Mouse (Mus musculus): ENCODE measurements around the gene Tktl2. TPM values are rescaled to one million over a fixed set of nuclear protein-coding genes. Genes with fewer than 3 reads are reported as not detected.

The Tktl2 gene
- 0.05 TPM in 1 of 2 replicates, not detected in the other for polyA plus RNA-seq (2015; fragmentation: Nextera tagmentation; extraction: Ambion mirVana)

DNA sequence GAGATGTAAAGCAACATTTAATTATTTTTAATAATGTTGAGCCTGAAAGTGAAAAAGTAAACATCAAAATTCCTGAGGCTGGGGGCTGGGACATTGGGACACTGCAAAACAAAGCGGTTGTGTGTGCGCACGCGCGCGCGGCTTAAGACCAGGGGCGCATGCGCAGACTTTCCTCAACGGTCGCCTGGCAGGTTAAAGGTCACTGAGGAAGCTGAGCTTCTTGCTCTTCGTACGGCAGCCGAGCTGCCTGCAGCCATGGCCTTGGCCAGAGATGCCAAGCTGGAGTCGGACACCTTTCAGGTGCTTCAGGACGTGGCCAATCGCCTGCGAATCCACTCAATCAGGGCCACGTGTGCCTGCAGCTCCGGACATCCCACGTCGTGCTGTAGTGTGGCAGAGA, at the start of gene Tktl2:
TSS of gene Tktl2 (plus strand) at position 220 of the 400 bp plus-strand sequence.
- Histone ChIP-seq H3K36me3 (replicated peaks) (no peaks in the 10 kb centered on the region), H3K4me1 (no peaks in the 10 kb centered on the region), H3K27me3 (replicated peaks) (no peaks in the 10 kb centered on the region), H3K9ac (no peak within 1 kb of the TSS), H3K4me2 (no peak within 1 kb of the TSS), H3K4me3 (no peak within 1 kb of the TSS), H3K9me3 (no peaks in the 10 kb centered on the region), H3K27ac (no peak within 1 kb of the TSS)
- no peak for ATAC-seq (replicated peaks)
- WGBS, result 97% methylated on average over 22 of the region's 22 CpGs

DNA sequence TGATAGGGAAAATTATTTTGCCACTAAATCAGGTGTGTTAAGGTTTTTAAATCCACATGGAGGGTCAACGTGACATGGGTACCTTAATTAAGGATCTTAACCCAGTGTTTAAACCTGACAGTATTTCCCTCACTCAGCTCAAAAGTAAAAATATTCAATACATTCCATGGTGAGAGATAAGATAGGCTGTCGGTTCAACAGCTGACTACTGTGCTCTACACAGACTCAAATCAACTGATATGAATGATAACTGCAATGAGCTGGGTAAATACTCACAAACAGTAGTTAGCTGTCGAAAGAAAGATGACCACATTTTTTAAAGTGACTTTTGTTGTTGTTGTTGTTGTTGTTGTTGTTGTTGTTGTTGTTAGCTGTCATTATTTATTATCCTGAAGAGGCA, 41.7 kb upstream of the Tktl2 start:
- no peaks in the 10 kb centered on the region for H3K36me3 ChIP-seq (replicated peaks)
- no peak for ATAC-seq (replicated peaks)
- H3K9me3 ChIP-seq, result no peaks in the 10 kb centered on the region
- no peaks in the 10 kb centered on the region for H3K4me1 ChIP-seq
- H3K4me2 ChIP-seq, result no peak overlapping the region
- no peak overlapping the region for H3K27ac ChIP-seq
- 89% methylated on average over 3 of the region's 3 CpGs for WGBS
- H3K4me3 ChIP-seq, result no peak overlapping the region
- H3K9ac ChIP-seq, result no peak overlapping the region
- H3K27me3 ChIP-seq (replicated peaks), result no peaks in the 10 kb centered on the region

DNA sequence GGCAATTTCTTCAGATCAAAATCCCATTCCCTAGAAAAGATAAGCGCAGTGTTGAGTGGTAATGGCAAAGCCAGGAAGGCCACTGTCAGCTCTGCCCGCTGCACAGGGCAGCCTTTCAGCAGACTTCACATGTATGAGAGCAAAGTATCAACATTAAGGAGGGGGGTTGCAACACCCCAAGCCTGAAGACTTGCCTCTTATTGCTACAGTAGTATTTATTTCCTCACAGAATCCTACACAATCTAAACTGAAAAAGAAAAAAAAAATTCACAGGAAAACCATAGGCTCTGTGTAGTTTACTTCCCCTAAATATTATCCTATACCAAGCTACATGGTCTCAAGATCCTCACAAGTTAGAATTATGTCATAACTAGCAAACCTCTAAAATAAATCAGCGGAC, 34.7 kb upstream of the Tktl2 start:
- H3K36me3 ChIP-seq (replicated peaks), result peaks cover 46% of the 10 kb centered on the region
- H3K9ac ChIP-seq, result no peak overlapping the region
- no peak overlapping the region for H3K4me3 ChIP-seq
- H3K4me2 ChIP-seq, result no peak overlapping the region
- H3K9me3 ChIP-seq, result no peaks in the 10 kb centered on the region
- no peak for ATAC-seq (replicated peaks)
- 97% methylated on average over 3 of the region's 3 CpGs for WGBS
- H3K27ac ChIP-seq, result no peak overlapping the region
- H3K4me1 ChIP-seq, result no peaks in the 10 kb centered on the region
- H3K27me3 ChIP-seq (replicated peaks), result no peaks in the 10 kb centered on the region

DNA sequence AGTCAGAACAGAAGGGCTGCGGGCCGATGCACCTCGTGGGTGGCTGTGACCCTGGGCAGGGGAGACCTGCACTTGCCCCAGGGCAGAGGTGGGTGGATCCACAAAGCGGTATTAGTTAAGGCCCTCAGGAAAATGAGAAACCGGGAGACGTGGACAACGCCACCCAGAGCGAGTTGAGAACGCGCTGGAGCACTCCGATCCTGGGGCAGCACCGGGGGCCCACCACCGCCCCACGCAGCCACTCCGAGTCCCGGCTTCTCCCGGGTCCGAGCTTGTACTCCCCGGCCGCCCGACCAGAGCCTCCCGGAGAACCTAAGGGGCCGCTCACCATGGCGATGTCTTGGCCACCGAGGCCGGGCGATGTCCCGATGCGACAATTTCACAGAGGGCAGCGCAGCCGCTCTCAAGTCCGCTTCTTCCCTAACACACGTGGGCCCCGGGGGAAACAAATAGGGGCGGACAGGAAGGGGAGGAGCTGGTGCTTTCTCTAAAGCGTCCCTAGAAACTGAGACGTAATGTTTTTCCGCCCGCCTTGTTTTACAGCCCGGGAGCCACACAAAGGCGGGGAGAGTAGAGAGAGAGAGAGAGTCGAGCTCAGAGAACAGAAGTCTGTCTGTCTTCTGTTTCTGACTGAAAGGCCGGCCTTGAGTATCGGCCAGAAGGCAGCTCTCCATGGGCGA, 25.3 kb upstream of the Tktl2 start, which contains the start of gene Tma16:
TSS of gene Tma16 (minus strand) at position 447 of the 680 bp plus-strand sequence.
- Histone ChIP-seq H3K9me3 (no peaks in the 10 kb centered on the region), H3K4me3 (peak within 1 kb of the TSS; percentile 88), H3K9ac (peak within 1 kb of the TSS; percentile 70), H3K27me3 (replicated peaks) (no peaks in the 10 kb centered on the region), H3K4me2 (peak within 1 kb of the TSS; percentile 78), H3K4me1 (peaks cover 11% of the 10 kb centered on the region), H3K27ac (peak within 1 kb of the TSS; percentile 80), H3K36me3 (replicated peaks) (peaks cover 11% of the 10 kb centered on the region; the same call in 1 of the 2 replicates)
- under 1% methylated on average over 45 of the region's 45 CpGs for WGBS
- ATAC-seq (replicated peaks), result peak; percentile 98

DNA sequence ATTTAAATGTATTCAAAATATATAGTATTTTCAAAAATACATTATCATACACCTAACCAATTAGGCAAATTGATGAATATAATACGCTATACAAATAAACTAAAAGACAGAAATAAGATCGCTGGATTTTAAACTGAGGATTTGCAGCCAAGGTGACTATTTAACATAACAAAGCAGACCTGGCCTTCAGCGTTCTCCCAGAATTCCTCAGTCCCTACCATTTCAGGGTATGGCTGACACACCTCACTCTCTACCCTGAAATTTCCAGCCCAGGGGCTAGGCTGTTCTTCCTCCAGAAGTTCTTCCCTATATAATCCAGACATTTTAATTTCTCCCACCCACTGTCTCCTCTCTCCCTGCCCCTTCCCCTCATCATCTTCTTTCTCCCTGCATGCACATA, 23.0 kb upstream of the Tktl2 start:
- Histone ChIP-seq H3K4me2 (no peak overlapping the region), H3K27me3 (replicated peaks) (no peaks in the 10 kb centered on the region), H3K4me3 (no peak overlapping the region), H3K9me3 (no peaks in the 10 kb centered on the region), H3K36me3 (replicated peaks) (no peaks in the 10 kb centered on the region), H3K9ac (no peak overlapping the region), H3K4me1 (peaks cover 11% of the 10 kb centered on the region), H3K27ac (no peak overlapping the region)
- no peak for ATAC-seq (replicated peaks)
- 47% methylated on average over 3 of the region's 3 CpGs for WGBS

DNA sequence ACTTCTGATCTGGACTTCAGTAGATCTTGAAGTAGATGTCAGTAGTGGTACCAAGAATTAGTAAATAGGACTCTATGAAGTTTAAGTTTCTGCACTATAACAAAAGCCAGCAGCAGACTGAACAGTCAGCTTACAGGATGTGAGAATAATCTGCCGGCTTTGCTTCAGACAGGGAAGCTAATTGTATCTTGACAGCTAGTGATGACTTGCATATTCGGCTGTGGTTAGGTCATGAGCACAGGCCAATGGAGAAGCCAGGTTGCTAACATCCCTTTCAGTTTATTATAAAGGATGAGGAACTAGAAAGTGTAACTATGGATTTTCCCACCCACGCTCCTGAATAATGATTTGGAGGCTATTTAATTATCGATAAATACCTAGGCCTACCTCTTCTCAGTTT, 20.9 kb upstream of the Tktl2 start:
- peaks cover under 1% of the 10 kb centered on the region for H3K4me1 ChIP-seq
- H3K9me3 ChIP-seq, result no peaks in the 10 kb centered on the region
- ATAC-seq (replicated peaks), result no peak
- no peak overlapping the region for H3K4me2 ChIP-seq
- no peak overlapping the region for H3K27ac ChIP-seq
- H3K27me3 ChIP-seq (replicated peaks), result no peaks in the 10 kb centered on the region
- WGBS, result 91% methylated on average over 4 of the region's 4 CpGs
- no peak overlapping the region for H3K4me3 ChIP-seq
- H3K9ac ChIP-seq, result no peak overlapping the region
- no peaks in the 10 kb centered on the region for H3K36me3 ChIP-seq (replicated peaks)

DNA sequence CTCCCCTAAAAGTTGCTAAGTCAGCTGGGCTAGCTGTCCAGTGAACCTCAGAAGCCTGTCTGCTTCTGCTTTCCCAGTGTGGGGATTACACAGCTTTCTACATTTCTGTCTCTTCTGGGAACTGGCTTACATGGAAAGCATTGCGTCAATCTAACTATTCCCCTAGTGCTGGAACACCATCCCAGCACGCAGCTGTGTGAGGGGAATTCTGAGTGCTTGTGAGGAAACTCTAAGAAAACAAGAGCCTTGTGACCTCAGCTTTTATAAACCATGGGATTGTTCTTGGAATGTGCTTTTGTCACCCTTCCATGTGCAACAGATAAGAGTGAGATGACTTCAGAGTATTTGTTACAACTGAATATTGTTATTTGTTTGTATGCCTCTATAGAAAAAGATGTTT, 17.1 kb upstream of the Tktl2 start:
- Histone ChIP-seq H3K9me3 (no peaks in the 10 kb centered on the region), H3K4me1 (no peaks in the 10 kb centered on the region), H3K36me3 (replicated peaks) (no peaks in the 10 kb centered on the region), H3K27me3 (replicated peaks) (0 out of 2 replicates have a peak, but pooled peaks cover 4% of the 10 kb centered on the region), H3K27ac (no peak overlapping the region), H3K4me2 (no peak overlapping the region), H3K9ac (no peak overlapping the region), H3K4me3 (no peak overlapping the region)
- no peak for ATAC-seq (replicated peaks)
- 82% methylated on average over 2 of the region's 2 CpGs for WGBS

DNA sequence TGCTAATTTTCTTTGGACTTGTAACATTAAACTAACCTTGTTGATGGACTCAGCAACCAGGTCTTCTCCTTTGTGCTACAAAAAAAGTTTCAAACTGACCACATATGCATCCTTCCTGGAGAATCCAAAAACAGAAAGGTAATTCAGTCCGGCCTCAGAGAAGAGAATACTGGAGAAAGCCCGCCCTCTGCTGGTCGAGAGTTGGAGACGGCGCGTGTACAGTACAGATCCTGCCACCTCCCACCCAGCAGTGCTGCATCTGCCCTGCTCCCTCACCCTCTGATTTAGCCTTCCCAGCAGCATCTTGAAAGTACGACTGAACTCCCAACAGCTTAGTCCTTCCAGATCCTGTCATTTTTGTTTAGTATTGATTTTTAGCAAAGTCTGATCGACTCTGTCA, 15.8 kb upstream of the Tktl2 start:
- ATAC-seq (replicated peaks), result peak; percentile 93
- Histone ChIP-seq H3K27ac (no peak overlapping the region), H3K9ac (no peak overlapping the region), H3K36me3 (replicated peaks) (no peaks in the 10 kb centered on the region), H3K4me1 (no peaks in the 10 kb centered on the region), H3K9me3 (no peaks in the 10 kb centered on the region), H3K4me3 (no peak overlapping the region), H3K4me2 (no peak overlapping the region), H3K27me3 (replicated peaks) (0 out of 2 replicates have a peak, but pooled peaks cover 4% of the 10 kb centered on the region)
- 8% methylated on average over 8 of the region's 8 CpGs for WGBS

DNA sequence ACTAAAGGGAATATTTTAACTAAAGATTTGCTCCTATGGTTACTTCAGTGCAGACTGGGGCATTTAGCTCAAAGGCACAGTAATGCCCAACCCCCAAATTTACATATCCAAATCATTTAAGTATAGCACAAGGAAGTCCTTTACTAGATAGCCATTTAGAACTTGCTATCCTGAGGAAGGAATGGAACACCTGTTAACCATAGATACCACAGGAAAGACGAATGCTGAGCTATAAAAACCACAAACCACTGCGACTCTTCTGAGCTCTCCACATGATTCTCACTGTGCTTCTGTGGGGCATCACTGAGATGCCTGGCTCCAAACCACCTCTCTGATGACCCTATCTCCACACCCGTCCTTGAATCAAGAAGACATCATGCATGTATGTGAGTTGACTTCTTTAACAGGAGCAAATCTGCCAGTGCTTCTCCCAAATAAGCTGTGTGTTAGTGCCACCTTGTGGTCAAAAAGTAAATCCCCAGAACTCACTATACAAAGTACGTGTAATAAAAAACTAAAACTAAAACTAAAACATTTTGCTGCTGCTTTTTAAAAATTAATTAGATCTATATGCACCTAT, 14.5 kb upstream of the Tktl2 start:
- peak; percentile 62; the same call in 1 of the 2 replicates for ATAC-seq (replicated peaks)
- Histone ChIP-seq H3K4me3 (no peak overlapping the region), H3K4me1 (no peaks in the 10 kb centered on the region), H3K9ac (no peak overlapping the region), H3K27me3 (replicated peaks) (0 out of 2 replicates have a peak, but pooled peaks cover 4% of the 10 kb centered on the region), H3K27ac (no peak overlapping the region), H3K4me2 (no peak overlapping the region), H3K9me3 (no peaks in the 10 kb centered on the region), H3K36me3 (replicated peaks) (no peaks in the 10 kb centered on the region)
- 37% methylated on average over 4 of the region's 4 CpGs for WGBS

DNA sequence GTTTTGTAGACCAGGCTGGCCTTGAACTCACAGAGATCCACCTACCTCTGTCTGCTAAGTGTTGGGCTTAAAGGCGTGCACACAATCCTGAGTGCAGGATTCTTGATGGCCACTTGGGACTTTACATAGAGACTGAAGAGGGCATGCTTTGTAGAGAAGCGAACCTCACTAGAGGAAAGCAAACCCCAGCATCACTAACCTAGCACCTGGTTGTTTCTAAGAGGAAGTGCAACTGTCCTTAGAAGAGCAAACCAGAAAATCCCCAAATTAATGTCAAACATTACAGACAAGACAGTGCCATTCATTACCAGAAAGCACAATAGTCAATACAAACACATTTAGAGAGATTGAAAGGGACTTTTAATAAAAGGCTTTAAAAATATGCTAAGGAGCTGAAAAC, 8.2 kb upstream of the Tktl2 start:
- no peaks in the 10 kb centered on the region for H3K27me3 ChIP-seq (replicated peaks)
- H3K4me3 ChIP-seq, result no peak overlapping the region
- ATAC-seq (replicated peaks), result no peak
- no peaks in the 10 kb centered on the region for H3K4me1 ChIP-seq
- no peak overlapping the region for H3K9ac ChIP-seq
- H3K27ac ChIP-seq, result no peak overlapping the region
- no peaks in the 10 kb centered on the region for H3K9me3 ChIP-seq
- H3K36me3 ChIP-seq (replicated peaks), result no peaks in the 10 kb centered on the region
- 79% methylated on average over 2 of the region's 2 CpGs for WGBS
- H3K4me2 ChIP-seq, result no peak overlapping the region

DNA sequence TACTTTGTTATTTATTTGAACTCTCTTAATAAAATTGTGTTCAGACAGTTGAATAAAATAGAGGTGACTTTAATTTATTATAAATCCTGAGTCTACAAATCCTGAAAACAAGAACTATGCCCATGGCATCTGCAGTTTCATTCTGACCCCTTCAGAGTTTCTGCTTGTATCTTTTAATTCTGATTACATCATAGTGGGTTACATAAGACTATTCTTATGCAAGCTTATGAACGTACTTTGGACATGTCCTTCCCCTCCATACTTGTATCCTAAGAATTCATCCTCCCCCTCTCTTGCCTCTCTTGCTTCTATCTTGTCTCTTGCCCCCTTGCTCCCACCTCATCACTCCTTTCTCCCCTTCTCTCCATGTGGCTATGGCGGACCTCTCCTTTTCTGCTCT, 7.6 kb downstream of the Tktl2 start:
- 87% methylated on average over 2 of the region's 2 CpGs for whole genome bisulfite sequencing
- Histone ChIP-seq H3K27ac (no peak overlapping the region), H3K9me3 (no peaks in the 10 kb centered on the region), H3K27me3 (replicated peaks) (no peaks in the 10 kb centered on the region), H3K36me3 (replicated peaks) (no peaks in the 10 kb centered on the region), H3K4me1 (no peaks in the 10 kb centered on the region), H3K9ac (no peak overlapping the region), H3K4me3 (no peak overlapping the region), H3K4me2 (no peak overlapping the region)
- no peak for ATAC-seq (replicated peaks)

DNA sequence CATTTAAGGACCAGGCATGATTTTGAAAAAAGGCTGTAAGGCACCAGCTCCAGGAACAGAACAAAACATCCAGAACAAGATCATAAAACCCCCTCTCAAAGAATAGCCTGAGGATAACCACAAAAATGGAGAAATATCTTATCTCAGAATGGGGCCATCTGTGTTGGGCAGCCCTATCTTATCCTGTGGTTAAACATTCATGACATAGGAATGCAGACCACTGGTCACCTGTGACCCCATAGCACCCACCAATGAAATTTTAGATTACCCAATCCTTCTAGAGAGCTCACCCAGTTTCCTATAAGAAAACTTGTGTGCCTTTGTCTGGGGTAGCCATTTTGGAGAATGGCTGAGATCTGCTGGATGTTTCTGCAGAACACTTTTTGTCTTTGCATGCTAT, 9.0 kb downstream of the Tktl2 start:
- no peaks in the 10 kb centered on the region for H3K4me1 ChIP-seq
- H3K4me2 ChIP-seq, result no peak overlapping the region
- H3K9ac ChIP-seq, result no peak overlapping the region
- H3K36me3 ChIP-seq (replicated peaks), result no peaks in the 10 kb centered on the region
- H3K9me3 ChIP-seq, result no peaks in the 10 kb centered on the region
- H3K27ac ChIP-seq, result no peak overlapping the region
- no peak overlapping the region for H3K4me3 ChIP-seq
- no peak for ATAC-seq (replicated peaks)
- H3K27me3 ChIP-seq (replicated peaks), result no peaks in the 10 kb centered on the region

DNA sequence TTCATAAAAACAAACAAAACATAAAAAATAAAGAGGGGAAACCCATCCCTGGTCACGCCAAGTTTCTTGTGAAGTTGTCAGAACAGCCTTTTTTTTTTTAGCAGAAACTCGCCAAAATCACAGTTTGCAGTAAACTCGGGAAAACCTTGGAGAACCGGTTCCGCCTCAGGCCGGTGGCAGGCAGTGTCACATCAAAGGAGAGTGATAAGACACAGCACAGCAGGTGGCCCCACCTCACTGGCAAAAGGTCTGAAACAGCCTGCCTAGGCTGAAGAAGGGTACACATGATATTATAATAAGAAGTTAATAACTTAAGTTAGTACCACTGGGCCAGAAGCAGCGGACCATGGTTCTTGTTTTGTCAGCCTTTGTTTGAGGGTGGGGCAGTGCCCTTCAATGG, 38.5 kb downstream of the Tktl2 start:
- Histone ChIP-seq H3K4me2 (no peak overlapping the region), H3K36me3 (replicated peaks) (no peaks in the 10 kb centered on the region), H3K9ac (no peak overlapping the region), H3K4me1 (no peaks in the 10 kb centered on the region), H3K27ac (no peak overlapping the region), H3K27me3 (replicated peaks) (no peaks in the 10 kb centered on the region), H3K4me3 (no peak overlapping the region), H3K9me3 (no peaks in the 10 kb centered on the region)
- ATAC-seq (replicated peaks), result no peak
- 30% methylated on average over 7 of the region's 7 CpGs for WGBS
